Mouse (Mus musculus) testis, postnatal 14 days (tissue): ENCODE data around the gene Ifngr1.

Experiments used
- DNase-seq: peaks from one replicate; pipeline ENCODE4 v3.0.0; 2021; ENCODE audit warnings: low spot score

Ifngr1 gene

GRCm38 (mm10) chr10:19591641-19592441 lies at the start of gene Ifngr1:
Ifngr1 (plus strand) TSS chr10:19591949.
- peak; percentile 99 for DNase-seq

GRCm38 (mm10) chr10:19546825-19547224 lies 44.9 kb upstream of the Ifngr1 start:
- no peak for DNase-seq

GRCm38 (mm10) chr10:19548016-19548415 lies 43.7 kb upstream of the Ifngr1 start:
- no peak for DNase-seq

GRCm38 (mm10) chr10:19548491-19548890 lies 43.3 kb upstream of the Ifngr1 start:
- no peak for DNase-seq

- DNase-seq, result no peak
These were observed 40.2 kb upstream of the Ifngr1 start for GRCm38 (mm10) chr10:19551585-19551984.

- DNase-seq, result no peak
These were observed 37.9 kb upstream of the Ifngr1 start for GRCm38 (mm10) chr10:19553857-19554256.

- DNase-seq, result no peak
These were observed 34.1 kb upstream of the Ifngr1 start for GRCm38 (mm10) chr10:19557696-19558095.

- no peak for DNase-seq
These were observed 32.1 kb upstream of the Ifngr1 start for GRCm38 (mm10) chr10:19559565-19560165.

GRCm38 (mm10) chr10:19562598-19562997 lies 29.2 kb upstream of the Ifngr1 start:
- no peak for DNase-seq

- DNase-seq, result no peak
These were observed 28.3 kb upstream of the Ifngr1 start for GRCm38 (mm10) chr10:19563443-19563861.

- no peak for DNase-seq
These were observed 24.3 kb upstream of the Ifngr1 start for GRCm38 (mm10) chr10:19567481-19567880.

- DNase-seq, result no peak
These were observed 21.5 kb upstream of the Ifngr1 start for GRCm38 (mm10) chr10:19570288-19570687.

- no peak for DNase-seq
These were observed 21.0 kb upstream of the Ifngr1 start for GRCm38 (mm10) chr10:19570716-19571115.

GRCm38 (mm10) chr10:19577571-19577970 lies 14.2 kb upstream of the Ifngr1 start:
- DNase-seq, result no peak

- DNase-seq, result no peak
These were observed 13.7 kb upstream of the Ifngr1 start for GRCm38 (mm10) chr10:19578001-19578400.

- DNase-seq, result no peak
These were observed 13.3 kb upstream of the Ifngr1 start for GRCm38 (mm10) chr10:19578409-19578986.

GRCm38 (mm10) chr10:19580660-19581059 lies 11.1 kb upstream of the Ifngr1 start:
- DNase-seq, result no peak

- no peak for DNase-seq
These were observed 9.7 kb upstream of the Ifngr1 start for GRCm38 (mm10) chr10:19581844-19582582.

- DNase-seq, result no peak
These were observed 8.8 kb upstream of the Ifngr1 start for GRCm38 (mm10) chr10:19582806-19583430.

GRCm38 (mm10) chr10:19584064-19584463 lies 7.7 kb upstream of the Ifngr1 start:
- peak; percentile 11 for DNase-seq

GRCm38 (mm10) chr10:19584846-19585245 lies 6.9 kb upstream of the Ifngr1 start:
- no peak for DNase-seq

- DNase-seq, result no peak
These were observed 5.9 kb upstream of the Ifngr1 start for GRCm38 (mm10) chr10:19585860-19586259.
